Mouse (Mus musculus) B cell, adult 2 months (primary cell): Measurements from ENCODE around the gene Lysmd1.

ENCODE experiments used
- DNase-seq, 2 experiments: peaks; one replicate each; pipeline ENCODE4 v3.0.0; 2022

Lysmd1 gene

GRCm38 (mm10) chr3:95174011-95174592, 40.2 kb downstream of the Lysmd1 start:
- DNase-seq, result peak; percentile 89 to 90

GRCm38 (mm10) chr3:95176500-95176899, 42.6 kb downstream of the Lysmd1 start:
- DNase-seq, result no peak

- DNase-seq, result no peak
These were observed 43.7 kb downstream of the Lysmd1 start for GRCm38 (mm10) chr3:95177583-95177982.

GRCm38 (mm10) chr3:95178948-95179347, 45.1 kb downstream of the Lysmd1 start:
- no peak for DNase-seq

- DNase-seq, result no peak
These were observed 46.0 kb downstream of the Lysmd1 start for GRCm38 (mm10) chr3:95179890-95180289.

- no peak for DNase-seq
These were observed 48.0 kb downstream of the Lysmd1 start for GRCm38 (mm10) chr3:95181841-95182240.

- DNase-seq, result no peak
These were observed 51.1 kb downstream of the Lysmd1 start for GRCm38 (mm10) chr3:95184796-95185577.

- no peak for DNase-seq
These were observed 52.2 kb downstream of the Lysmd1 start for GRCm38 (mm10) chr3:95186100-95186499.

GRCm38 (mm10) chr3:95186888-95187287, 53.0 kb downstream of the Lysmd1 start:
- no peak for DNase-seq
